In the genomic region with DNA sequence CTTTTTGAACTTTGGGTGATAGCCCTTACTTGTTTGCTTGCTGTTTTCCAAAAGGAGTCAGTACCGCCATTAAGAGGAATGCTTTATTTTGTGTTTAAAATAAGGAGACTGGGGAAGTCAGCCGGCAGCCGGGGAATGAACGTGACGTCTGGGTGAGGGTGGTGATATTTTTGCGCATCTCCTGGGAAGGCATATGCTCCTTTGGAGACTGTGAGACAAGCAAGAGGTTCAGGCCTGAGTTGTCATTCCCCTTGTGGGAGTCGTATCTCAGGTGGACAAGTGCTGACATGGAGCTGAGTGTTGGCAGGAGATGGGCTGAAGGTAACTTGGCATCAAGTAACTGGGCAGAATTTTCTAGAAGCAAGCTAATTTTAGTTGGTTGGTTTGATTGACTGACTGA, we compare ENCODE assay signal across 19 mouse cellular contexts.
DNase-seq lines count a peak whose midpoint lies in the region; ATAC-seq lines count a peak whose summit lies in the region.
"Had no signal": no experiment of that assay in that cellular context is flagged by ENCODE, and none has a peak within 500 bp of the region (broad histone marks: within the 10 kb centered on the region; RNA-seq: fewer than 3 reads in every experiment).

No protein-coding gene starts in this region.

- H3K9ac ChIP-seq in forebrain, embryonic 14.5 days (ENCODE audit: low read length): no peak overlapping the region; the same call in 1 of the 2 replicates
- H3K9ac ChIP-seq in forebrain, embryonic 11.5 days (ENCODE audit: low read length): no peak overlapping the region
- no peak overlapping the region for H3K9ac ChIP-seq in midbrain, embryonic 13.5 days (replicated peaks)
- H3K9ac ChIP-seq: limb, embryonic 12.5 days; liver, embryonic 13.5 days; lung, embryonic 15.5 days; stomach, embryonic 15.5 days had no signal

- H3K27ac ChIP-seq in forebrain, embryonic 14.5 days (ENCODE audit: low read depth, low read length): peak overlapping the region; percentile 67; the same call in 1 of the 2 replicates
- H3K27ac ChIP-seq in forebrain, embryonic 11.5 days (ENCODE audit: low read depth, low read length): no peak overlapping the region
- no peak overlapping the region for H3K27ac ChIP-seq in midbrain, embryonic 13.5 days
- H3K27ac ChIP-seq in heart, embryonic 10.5 days: no peak overlapping the region
- H3K27ac ChIP-seq: limb, embryonic 12.5 days; liver, embryonic 13.5 days; lung, embryonic 15.5 days; stomach, embryonic 15.5 days had no signal

- intact Hi-C loops in left cerebral cortex, postnatal 36 days (cut with DNase I): loop anchor here (5.0 kb wide), 4 partner anchors 45 to 115 kb away; no protein-coding TSS in a partner anchor
- intact Hi-C loops in left cerebral cortex, postnatal 10 days (cut with DNase I): no loop called here

- H3K9me3 ChIP-seq in forebrain, embryonic 14.5 days (replicated peaks; ENCODE audit: control insufficient read depth, low read length): no peaks in the 10 kb centered on the region
- H3K9me3 ChIP-seq in forebrain, embryonic 11.5 days (ENCODE audit: control insufficient read depth, low read length): no peaks in the 10 kb centered on the region
- no peaks in the 10 kb centered on the region for H3K9me3 ChIP-seq in midbrain, embryonic 13.5 days
- H3K9me3 ChIP-seq in heart, embryonic 10.5 days: no peaks in the 10 kb centered on the region
- H3K9me3 ChIP-seq: limb, embryonic 12.5 days; liver, embryonic 13.5 days; lung, embryonic 15.5 days; stomach, embryonic 15.5 days had no signal

- H3K4me2 ChIP-seq in forebrain, embryonic 14.5 days (ENCODE audit: low read length): peak overlapping the region; percentile 28
- H3K4me2 ChIP-seq in forebrain, embryonic 11.5 days (ENCODE audit: low read depth, low read length, severe bottlenecking): no peak overlapping the region
- H3K4me2 ChIP-seq in midbrain, embryonic 13.5 days (replicated peaks): no peak overlapping the region
- H3K4me2 ChIP-seq: limb, embryonic 12.5 days; liver, embryonic 13.5 days; lung, embryonic 15.5 days; stomach, embryonic 15.5 days had no signal

- WGBS in forebrain, embryonic 14.5 days: 75% methylated on average over 7 of the region's 7 CpGs
- 96% methylated on average over 7 of the region's 7 CpGs for WGBS in forebrain, embryonic 11.5 days
- WGBS in midbrain, embryonic 13.5 days: 92% methylated on average over 7 of the region's 7 CpGs
- 84% methylated on average over 7 of the region's 7 CpGs for WGBS in heart, embryonic 10.5 days

- no peak for DNase-seq in forebrain, embryonic 14.5 days (ENCODE audit: low spot score)
- DNase-seq in forebrain, embryonic 11.5 days (ENCODE audit: low spot score): no peak
- DNase-seq in left cerebral cortex, postnatal 36 days (ENCODE audit: low spot score in 2 of 2): peak; percentile 78 to 80
- no peak for DNase-seq in left cerebral cortex, postnatal 10 days (ENCODE audit: extremely low spot score in 1 of 2, low spot score in 2 of 2)
- DNase-seq in frontal cortex, postnatal 10 days (ENCODE audit: low spot score in 2 of 2): peak; percentile 46 to 54
- peak; percentile 72 for DNase-seq in right cerebral cortex, postnatal 25 days
- no peak for DNase-seq in heart, embryonic 10.5 days (ENCODE audit: low spot score)
- DNase-seq: adrenal gland, postnatal 10 days; cerebellum, adult 8-10 months; heart, postnatal 4 days; layer of hippocampus, adult 9-11 months; liver, embryonic 13.5 days; midbrain, embryonic 14.5 days had no signal

- ATAC-seq in forebrain, embryonic 14.5 days: no peak
- ATAC-seq in forebrain, embryonic 11.5 days (replicated peaks; ENCODE audit: low FRiP score): no peak
- no peak for ATAC-seq in midbrain, embryonic 13.5 days
- ATAC-seq: hindbrain, embryonic 16.5 days; intestine, postnatal 0 days had no signal

- H3K4me3 ChIP-seq in forebrain, embryonic 14.5 days (ENCODE audit: low read depth, low read length): peak overlapping the region; percentile 21
- H3K4me3 ChIP-seq in forebrain, embryonic 11.5 days (ENCODE audit: low read depth, low read length): no peak overlapping the region
- H3K4me3 ChIP-seq in midbrain, embryonic 13.5 days (replicated peaks): no peak overlapping the region
- no peak overlapping the region for H3K4me3 ChIP-seq in heart, embryonic 10.5 days
- H3K4me3 ChIP-seq: limb, embryonic 12.5 days; liver, embryonic 13.5 days; lung, embryonic 15.5 days; stomach, embryonic 15.5 days had no signal

- peaks cover 31% of the 10 kb centered on the region for H3K4me1 ChIP-seq in forebrain, embryonic 14.5 days (ENCODE audit: control insufficient read depth, insufficient read depth, low read length)
- peaks cover 8% of the 10 kb centered on the region; the same call in 1 of the 2 replicates for H3K4me1 ChIP-seq in forebrain, embryonic 11.5 days (replicated peaks; ENCODE audit: control insufficient read depth, insufficient read depth, low read length)
- peaks cover 13% of the 10 kb centered on the region for H3K4me1 ChIP-seq in midbrain, embryonic 13.5 days (replicated peaks)
- H3K4me1 ChIP-seq in heart, embryonic 10.5 days: peaks cover 9% of the 10 kb centered on the region; the same call in 1 of the 2 replicates
- H3K4me1 ChIP-seq: lung, embryonic 15.5 days had no signal

- H3K27me3 ChIP-seq in forebrain, embryonic 14.5 days (replicated peaks; ENCODE audit: control insufficient read depth, insufficient read depth, low read length): no peaks in the 10 kb centered on the region
- peaks cover 10% of the 10 kb centered on the region for H3K27me3 ChIP-seq in forebrain, embryonic 11.5 days (ENCODE audit: control insufficient read depth, insufficient read depth, low read length)
- no peaks in the 10 kb centered on the region for H3K27me3 ChIP-seq in midbrain, embryonic 13.5 days
- H3K27me3 ChIP-seq in heart, embryonic 10.5 days (ENCODE audit: insufficient read depth, poor library complexity, severe bottlenecking): no peaks in the 10 kb centered on the region
- H3K27me3 ChIP-seq: limb, embryonic 12.5 days; liver, embryonic 13.5 days; lung, embryonic 15.5 days; stomach, embryonic 15.5 days had no signal

- H3K36me3 ChIP-seq in forebrain, embryonic 14.5 days (ENCODE audit: control insufficient read depth, insufficient read depth, low read length): no peaks in the 10 kb centered on the region
- H3K36me3 ChIP-seq in forebrain, embryonic 11.5 days (ENCODE audit: control insufficient read depth, insufficient read depth, low read length): no peaks in the 10 kb centered on the region
- no peaks in the 10 kb centered on the region for H3K36me3 ChIP-seq in midbrain, embryonic 13.5 days
- no peaks in the 10 kb centered on the region for H3K36me3 ChIP-seq in heart, embryonic 10.5 days
- H3K36me3 ChIP-seq: limb, embryonic 12.5 days; liver, embryonic 13.5 days; lung, embryonic 15.5 days; stomach, embryonic 15.5 days had no signal

Comparison
In these comparisons a context has a peak if more than half of its experiments do, and no peak if none do; other contexts are left out.
1. DNase-seq: peak in left cerebral cortex, postnatal 36 days (2 of 2), frontal cortex, postnatal 10 days (2 of 2) and right cerebral cortex, postnatal 25 days (single experiment); none in forebrain, embryonic 14.5 days (single experiment), forebrain, embryonic 11.5 days (single experiment), left cerebral cortex, postnatal 10 days (0 of 2) and heart, embryonic 10.5 days (single experiment).